In the genomic region with DNA sequence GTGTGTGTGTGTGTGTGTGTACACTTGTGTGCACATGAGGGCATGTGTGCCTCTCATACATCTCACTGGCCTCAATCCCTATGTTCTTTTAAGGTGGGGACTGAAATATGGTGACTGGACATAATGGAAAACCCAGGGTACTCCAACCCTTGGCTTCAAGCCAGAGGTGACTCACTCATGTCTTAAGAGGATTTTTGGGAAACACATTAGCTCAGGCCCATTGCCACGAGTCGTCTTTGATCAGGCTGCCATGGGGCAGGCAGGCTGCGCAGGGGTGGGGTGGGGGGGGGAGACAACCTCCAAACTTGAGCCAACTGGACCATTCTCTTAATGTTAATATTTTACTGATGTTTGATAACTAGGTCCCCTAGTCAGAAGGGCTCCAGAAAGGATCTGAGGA, we compare ENCODE assay signal across 10 mouse cellular contexts. TPM values are rescaled to one million over a fixed set of nuclear protein-coding genes. Genes with fewer than 3 reads are reported as not detected.
DNase-seq lines count a peak whose midpoint lies in the region; TF ChIP-seq lines count a peak whose summit lies in the region.
"Had no signal": no experiment of that assay in that cellular context is flagged by ENCODE, and none has a peak within 500 bp of the region (broad histone marks: within the 10 kb centered on the region; RNA-seq: fewer than 3 reads in every experiment).

No protein-coding gene starts in this region.

- no peak overlapping the region for H3K27ac ChIP-seq in left cerebral cortex, adult 2 months
- H3K27ac ChIP-seq: hindbrain, embryonic 15.5 days had no signal

- TF ChIP-seq CTCF in left cerebral cortex, adult 2 months (IDR thresholded peaks at IDR 0.05) = no peak

- peak; percentile 2 for DNase-seq in left cerebral cortex, postnatal 4 days
- no peak for DNase-seq in left cerebral cortex, adult 2 months (ENCODE audit: extremely low spot score in 1 of 2, low spot score in 2 of 2)
- peak; percentile 9 to 17 for DNase-seq in adrenal gland, adult 18-20 months (ENCODE audit: low spot score in 2 of 2)
- DNase-seq in fibroblast of lung, adult 2 months (ENCODE audit: low read depth) = peak; percentile 26
- peak; percentile 53 for DNase-seq in lung, postnatal 36 days
- no peak for DNase-seq in thymus, postnatal 4 days
- no peak for DNase-seq in frontal cortex, postnatal 10 days (ENCODE audit: low spot score in 2 of 2)
- DNase-seq: cerebellum, adult 11-12 months; right cerebral cortex, postnatal 4 days had no signal

- intact Hi-C loops in left cerebral cortex, postnatal 4 days (cut with DNase I) = no loop called here
- intact Hi-C loops in left cerebral cortex, adult 2 months (cut with DNase I) = no loop called here

- H3K4me3 ChIP-seq in left cerebral cortex, adult 2 months = no peak overlapping the region
- H3K4me3 ChIP-seq: hindbrain, embryonic 15.5 days had no signal

RNA-seq across cellular contexts. Expression of a gene that starts 26.2 kb away (rescaled TPM):
- total RNA-seq in left cerebral cortex, postnatal 4 days (2021) = 1 to 10 TPM; 2.3 to 3.2 TPM
- 1 to 10 TPM; 2.4 to 3.5 TPM for total RNA-seq in left cerebral cortex, adult 2 months (2021)
- total RNA-seq in adrenal gland, adult 18-20 months (2021) = 10 to 100 TPM; 13.5 to 18.4 TPM

RNA-seq across cellular contexts. Expression of a gene that starts 41.0 kb away (rescaled TPM):
- 1 to 10 TPM; 2.7 to 3.9 TPM for total RNA-seq in left cerebral cortex, postnatal 4 days (2021)
- 1 to 10 TPM; 1.4 to 2.9 TPM for total RNA-seq in left cerebral cortex, adult 2 months (2021)
- 1 to 10 TPM; 2.0 to 2.2 TPM for total RNA-seq in adrenal gland, adult 18-20 months (2021)

Comparison
In these comparisons a context has a peak if more than half of its experiments do, and no peak if none do; other contexts are left out.
1. DNase-seq: peak in left cerebral cortex, postnatal 4 days (single experiment), adrenal gland, adult 18-20 months (2 of 2), fibroblast of lung, adult 2 months (single experiment) and lung, postnatal 36 days (single experiment); none in left cerebral cortex, adult 2 months (0 of 2), thymus, postnatal 4 days (single experiment) and frontal cortex, postnatal 10 days (0 of 2).